Mouse (Mus musculus) thymus, adult 18-20 months (tissue): Measurements from ENCODE around the gene Dip2a.

ENCODE experiments used
- DNase-seq, 2 experiments: peaks; one replicate each; pipeline ENCODE4 v3.0.0; 2022; ENCODE audit warnings: mixed read lengths in 2 of 2

Gene Dip2a

GRCm38 (mm10) chr10:76239401-76239800 lies 105.7 kb downstream of the Dip2a start:
- DNase-seq = no peak

DNA sequence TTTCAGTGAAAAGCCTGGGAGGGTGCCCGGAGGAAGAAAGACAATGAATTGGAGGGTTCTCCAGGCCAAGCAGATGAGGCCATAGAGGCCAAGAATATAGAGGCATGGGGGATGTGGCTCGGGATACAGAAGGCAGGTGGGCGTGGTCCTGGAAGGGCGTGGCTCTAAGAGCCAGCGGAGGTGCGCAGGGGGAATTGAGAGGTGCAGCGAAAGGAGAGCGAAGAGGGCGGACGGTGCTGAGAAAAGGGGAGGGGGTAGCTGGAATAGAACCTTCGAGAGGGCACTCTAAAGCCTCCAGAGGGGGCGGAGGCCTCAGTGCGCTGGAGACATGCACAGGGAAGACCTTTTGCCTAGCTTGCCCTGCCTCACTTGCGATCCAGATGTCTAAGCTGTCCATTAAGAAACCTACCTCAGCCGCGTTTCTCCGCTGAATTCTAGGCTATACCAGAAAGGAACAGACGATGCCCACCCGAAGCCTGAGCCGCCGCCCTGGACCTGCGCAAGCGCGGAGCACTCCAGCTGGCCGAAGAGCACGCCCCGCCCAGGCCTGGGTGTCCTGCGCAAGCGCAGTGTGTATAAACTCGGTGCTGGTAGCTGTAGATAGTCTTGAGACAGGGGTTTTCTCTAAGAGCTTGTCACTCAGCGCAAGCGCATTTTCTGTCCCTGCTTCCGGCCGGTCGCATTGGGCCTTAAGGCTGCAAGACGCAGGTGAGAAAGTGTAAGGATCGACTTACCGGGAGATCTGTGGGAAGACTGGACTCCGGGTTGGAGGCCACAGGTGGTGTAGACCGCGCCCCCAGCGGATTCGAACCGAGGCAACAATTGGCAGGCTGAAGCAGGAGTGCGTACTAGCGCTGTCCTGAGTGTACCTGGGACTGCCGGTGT lies 107.5 kb downstream of the Dip2a start, which contains the start of gene Prmt2:
TSS of gene Prmt2 (minus strand) at position 525 of the 885 bp plus-strand sequence.
- peak; percentile 81 to 86 for DNase-seq

DNA sequence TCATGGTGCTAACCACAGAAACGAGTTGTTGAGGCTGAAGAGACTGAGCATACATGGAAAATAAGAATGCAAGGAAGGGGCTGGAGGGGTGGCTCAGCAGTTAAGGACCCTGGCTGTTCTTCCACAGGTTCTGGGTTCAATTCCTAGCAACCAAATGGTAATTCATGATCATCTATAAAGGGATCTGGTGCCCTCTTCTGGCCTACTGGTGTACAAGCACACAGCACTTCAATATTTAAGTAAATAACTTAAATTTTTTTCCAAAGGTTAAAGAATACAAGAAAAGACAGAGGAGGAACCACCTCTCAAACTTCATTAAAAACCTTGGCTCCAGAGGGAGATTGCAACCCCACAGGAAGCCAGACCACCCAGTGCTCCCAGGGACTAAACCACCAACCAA lies 115.5 kb downstream of the Dip2a start:
- no peak for DNase-seq

- DNase-seq = no peak
These were observed 119.1 kb downstream of the Dip2a start for GRCm38 (mm10) chr10:76225944-76226343.

DNA sequence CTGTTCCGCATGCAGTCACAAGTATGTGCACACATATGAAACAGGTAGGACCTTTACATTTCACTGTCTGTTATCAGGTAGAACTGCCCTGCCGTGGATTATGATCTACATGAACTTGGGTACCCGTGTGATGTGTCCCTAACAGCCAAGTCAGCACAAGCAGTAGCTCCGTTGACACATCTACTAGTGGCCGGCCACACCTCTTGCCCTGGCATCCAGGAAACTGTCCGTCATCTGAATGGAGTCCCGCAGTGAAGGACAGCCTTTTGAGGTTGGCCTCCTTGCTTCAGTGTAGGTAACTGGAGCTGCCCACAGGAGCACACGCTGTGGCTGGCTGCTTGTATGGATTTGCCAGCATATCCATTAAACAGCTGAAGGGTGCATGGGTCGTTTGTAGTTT lies 126.9 kb downstream of the Dip2a start:
- no peak for DNase-seq

GRCm38 (mm10) chr10:76217056-76217455 lies 128.0 kb downstream of the Dip2a start:
- DNase-seq = no peak

- DNase-seq = no peak
These were observed 130.9 kb downstream of the Dip2a start for GRCm38 (mm10) chr10:76214161-76214560.

GRCm38 (mm10) chr10:76212121-76212520 lies 133.0 kb downstream of the Dip2a start:
- DNase-seq = no peak

GRCm38 (mm10) chr10:76210806-76211205 lies 134.3 kb downstream of the Dip2a start:
- no peak for DNase-seq
